Mouse (Mus musculus) lung, postnatal 0 days (tissue): ENCODE results near the gene Nelfb. TPM values are rescaled to one million over a fixed set of nuclear protein-coding genes. Genes with fewer than 3 reads are reported as not detected.
A peak's percentile ranks its signal among the peaks of the same experiment; 100 is the strongest.

Experiments
- ATAC-seq: fragments of 200-750 bp; cut with Nextera tagmentation; 2 replicates; pipeline ENCODE4 v1.8.0; 2017; ENCODE audit warnings: moderate library complexity
- DNase-seq: peaks from one replicate; pipeline ENCODE4 v3.0.0-alpha.2; 2016; ENCODE audit warnings: low spot score
- H3K27ac ChIP-seq: fragments of 300-500 bp; sonication (generic); 2 replicates; pipeline ENCODE4 v1.5.1; 2014; ENCODE audit warnings: antibody characterized with exemption, mild to moderate bottlenecking, low read length, mixed read lengths
- H3K27me3 ChIP-seq: fragments of 300-500 bp; sonication (generic); replicated peaks from 2 replicates; pipeline ENCODE4 v1.6.1; 2014; ENCODE audit warnings: low read length, mixed read lengths; ENCODE audit not compliant: insufficient read depth
- H3K36me3 ChIP-seq: fragments of 300-500 bp; sonication (generic); 2 replicates; pipeline ENCODE4 v1.6.1; 2014; ENCODE audit warnings: low read length, mixed read lengths; ENCODE audit not compliant: insufficient read depth
- H3K4me1 ChIP-seq: fragments of 300-500 bp; sonication (generic); 2 replicates; pipeline ENCODE4 v1.6.1; 2014; ENCODE audit warnings: antibody characterized with exemption, low read depth, low read length, mixed read lengths; ENCODE audit not compliant: insufficient read depth
- H3K4me2 ChIP-seq: fragments of 300-500 bp; sonication (generic); replicated peaks from 2 replicates; pipeline ENCODE4 v1.6.1; 2014; ENCODE audit warnings: low read depth, mild to moderate bottlenecking, low read length, moderate library complexity, mixed read lengths
- H3K4me3 ChIP-seq: fragments of 300-500 bp; sonication (generic); 2 replicates; pipeline ENCODE4 v1.5.1; 2014; ENCODE audit warnings: low read depth, low read length
- H3K9ac ChIP-seq: fragments of 300-500 bp; sonication (generic); replicated peaks from 2 replicates; pipeline ENCODE4 v1.6.1; 2014; ENCODE audit warnings: low read depth, mild to moderate bottlenecking
- H3K9me3 ChIP-seq: fragments of 300-500 bp; sonication (generic); 2 replicates; pipeline ENCODE4 v1.6.1; 2016; ENCODE audit warnings: low read length, mixed read lengths
- CTCF ChIP-seq: IDR thresholded peaks from 2 replicates; pipeline ENCODE4 v1.5.1; 2016; ENCODE audit warnings: antibody characterized with exemption, mild to moderate bottlenecking
- EP300 ChIP-seq: IDR thresholded peaks from 2 replicates; pipeline ENCODE4 v1.6.1; 2016; ENCODE audit warnings: antibody characterized with exemption, mild to moderate bottlenecking, control low read depth
- WGBS: fragments of 180-500 bp; shearing (Covaris S2); extraction: QIAGEN DNeasy Blood & Tissue Kit; methylation state at CpG from one replicate; pipeline ENCODE4 v1.1.7; 2014; 5-methylcytosine and 5-hydroxymethylcytosine counted together
- polyA plus RNA-seq: library from polyadenylated mRNA; unstranded; fragments of >200 nt; fragmentation: Nextera tagmentation; extraction: Ambion mirVana; gene quantifications from 2 replicates; pipeline ENCODE4 v1.2.1, GENCODE M21; 2015

Nelfb gene
- polyA plus RNA-seq, 1 experiment from 2014 or later, result 74.0 TPM

- WGBS, result 0% methylated on average over 7 of the region's 7 CpGs
- peak; percentile 57 for ATAC-seq
- H3K4me3 ChIP-seq, result no peak overlapping the region
- no peaks in the 10 kb centered on the region for H3K36me3 ChIP-seq
- peaks cover 6% of the 10 kb centered on the region; the same call in 1 of the 2 replicates for H3K4me1 ChIP-seq
- no peaks in the 10 kb centered on the region for H3K9me3 ChIP-seq
- no peaks in the 10 kb centered on the region; the same call in 1 of the 2 replicates for H3K27me3 ChIP-seq
- TF ChIP-seq CTCF (peak; percentile 78), EP300 (peak; percentile 87; the same call in 1 of the 2 replicates)
- H3K27ac ChIP-seq, result peak overlapping the region; percentile 72
- DNase-seq, result peak; percentile 98
- no peak overlapping the region for H3K9ac ChIP-seq
- H3K4me2 ChIP-seq, result peak overlapping the region; percentile 35
Observed at GRCm38 (mm10) chr2:25228431-25228889, 17.2 kb upstream of the Nelfb start.

DNA sequence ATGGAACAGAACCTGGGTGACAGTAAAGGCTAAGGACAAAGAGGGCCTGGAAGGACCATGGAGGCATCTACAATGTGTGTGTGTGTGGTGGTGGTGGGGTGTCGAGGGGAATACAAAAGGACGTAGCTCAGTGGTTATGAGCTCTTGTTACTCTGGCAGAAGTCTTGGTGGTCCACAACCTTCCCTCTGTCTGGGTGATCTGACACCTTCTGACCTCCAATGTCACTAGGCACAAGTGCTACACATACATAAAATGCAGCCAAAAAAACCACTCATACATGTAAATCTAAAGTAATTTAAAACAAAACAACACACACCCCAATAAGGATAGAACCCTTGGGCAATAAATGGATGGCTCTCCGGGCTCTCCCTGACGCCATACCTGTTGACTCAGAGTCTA is 16.1 kb upstream of the Nelfb start:
- H3K36me3 ChIP-seq, result no peaks in the 10 kb centered on the region
- DNase-seq (no peak), ATAC-seq (no peak)
- H3K4me2 ChIP-seq, result no peak overlapping the region
- no peak for TF ChIP-seq EP300
- no peak for TF ChIP-seq CTCF
- H3K4me1 ChIP-seq, result peaks cover 6% of the 10 kb centered on the region; the same call in 1 of the 2 replicates
- H3K4me3 ChIP-seq, result no peak overlapping the region
- 95% methylated on average over 4 of the region's 4 CpGs for WGBS
- H3K27me3 ChIP-seq, result no peaks in the 10 kb centered on the region; the same call in 1 of the 2 replicates
- no peak overlapping the region for H3K27ac ChIP-seq
- no peak overlapping the region for H3K9ac ChIP-seq
- no peaks in the 10 kb centered on the region for H3K9me3 ChIP-seq

DNA sequence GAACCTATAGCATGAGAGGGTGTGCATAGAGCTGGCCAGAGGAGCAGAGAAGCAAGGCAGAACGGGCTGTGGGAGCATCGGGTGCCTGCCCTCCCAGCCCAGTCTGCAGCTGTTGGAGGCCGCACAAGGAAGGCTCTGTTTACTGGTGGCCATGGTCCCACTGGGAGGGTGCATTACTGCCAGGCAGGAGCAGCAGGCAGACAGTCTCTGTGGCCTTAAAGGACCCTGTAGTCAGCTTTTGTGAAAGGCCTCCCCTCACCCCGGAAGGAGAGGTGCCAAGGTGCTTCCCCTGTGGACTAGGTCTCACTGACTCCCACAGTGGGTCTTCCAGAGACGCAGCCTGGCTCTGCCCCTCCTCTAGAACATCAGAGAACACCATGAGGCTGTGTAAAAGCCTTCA is 15.6 kb upstream of the Nelfb start:
- Histone ChIP-seq H3K27ac (no peak overlapping the region), H3K27me3 (no peaks in the 10 kb centered on the region; the same call in 1 of the 2 replicates), H3K4me2 (no peak overlapping the region), H3K36me3 (peaks cover 1% of the 10 kb centered on the region; the same call in 1 of the 2 replicates), H3K4me1 (peaks cover 6% of the 10 kb centered on the region; the same call in 1 of the 2 replicates), H3K4me3 (no peak overlapping the region), H3K9me3 (no peaks in the 10 kb centered on the region), H3K9ac (no peak overlapping the region)
- no peak for DNase-seq
- 82% methylated on average over 5 of the region's 5 CpGs for WGBS
- TF ChIP-seq CTCF, result no peak
- TF ChIP-seq EP300, result no peak
- no peak for ATAC-seq

- H3K9me3 ChIP-seq, result no peaks in the 10 kb centered on the region
- H3K27ac ChIP-seq, result peak overlapping the region; percentile 93
- peaks cover 6% of the 10 kb centered on the region; the same call in 1 of the 2 replicates for H3K4me1 ChIP-seq
- ATAC-seq (no peak), DNase-seq (no peak)
- H3K4me2 ChIP-seq, result peak overlapping the region; percentile 55
- whole genome bisulfite sequencing, result 65% methylated on average over 8 of the region's 8 CpGs
- TF ChIP-seq CTCF, result no peak
- TF ChIP-seq EP300, result no peak
- H3K9ac ChIP-seq, result no peak overlapping the region
- H3K27me3 ChIP-seq, result no peaks in the 10 kb centered on the region; the same call in 1 of the 2 replicates
- peak overlapping the region; percentile 46; the same call in 1 of the 2 replicates for H3K4me3 ChIP-seq
- peaks cover 9% of the 10 kb centered on the region for H3K36me3 ChIP-seq
Observed at GRCm38 (mm10) chr2:25225811-25226379, 14.6 kb upstream of the Nelfb start.

- peak; percentile 91 for ATAC-seq
- Histone ChIP-seq H3K4me2 (peak overlapping the region; percentile 55), H3K4me3 (peak overlapping the region; percentile 90), H3K27me3 (no peaks in the 10 kb centered on the region), H3K4me1 (peaks cover 6% of the 10 kb centered on the region; the same call in 1 of the 2 replicates), H3K9ac (peak overlapping the region; percentile 52), H3K27ac (peak overlapping the region; percentile 93), H3K9me3 (no peaks in the 10 kb centered on the region), H3K36me3 (peaks cover 9% of the 10 kb centered on the region)
- TF ChIP-seq EP300, result peak; percentile 45; the same call in 1 of the 2 replicates
- TF ChIP-seq CTCF, result no peak
- DNase-seq, result peak; percentile 100
- 2% methylated on average over 40 of the region's 41 CpGs for WGBS
Observed at GRCm38 (mm10) chr2:25224766-25225752, 13.8 kb upstream of the Nelfb start.

DNA sequence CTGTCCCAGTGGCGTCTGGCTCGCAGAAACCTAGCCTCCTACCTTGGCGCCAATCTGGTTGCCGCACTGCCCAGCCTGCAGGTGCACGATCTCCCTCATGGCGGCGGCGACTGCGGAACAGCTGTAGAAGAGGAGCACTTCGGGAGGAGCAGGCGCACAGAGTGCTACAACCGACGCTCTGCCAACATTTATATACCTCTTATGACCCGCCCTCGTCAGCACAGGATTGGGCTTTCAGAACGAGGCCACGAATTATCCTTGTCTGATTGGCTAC is 13.1 kb upstream of the Nelfb start, which contains the start of gene Tubb4b:
TSS of gene Tubb4b (minus strand) at position 211 of the 274 bp plus-strand sequence.
- H3K9ac ChIP-seq, result peak within 1 kb of the TSS; percentile 91
- H3K36me3 ChIP-seq, result peaks cover 9% of the 10 kb centered on the region
- peak; percentile 74; the same call in 1 of the 2 replicates for TF ChIP-seq EP300
- TF ChIP-seq CTCF, result peak; percentile 52
- peaks cover 6% of the 10 kb centered on the region; the same call in 1 of the 2 replicates for H3K4me1 ChIP-seq
- H3K4me2 ChIP-seq, result peak within 1 kb of the TSS; percentile 79
- peak within 1 kb of the TSS; percentile 97 for H3K27ac ChIP-seq
- DNase-seq, result no peak
- no peak for ATAC-seq
- under 1% methylated on average over 17 of the region's 17 CpGs for WGBS
- H3K27me3 ChIP-seq, result no peaks in the 10 kb centered on the region
- peak within 1 kb of the TSS; percentile 90 for H3K4me3 ChIP-seq
- H3K9me3 ChIP-seq, result no peaks in the 10 kb centered on the region
